Mouse (Mus musculus) layer of hippocampus, adult 11-12 months (tissue): Measurements from ENCODE around the gene Atf3.

Experiments used
- DNase-seq: peaks from one replicate; pipeline ENCODE4 v3.0.0; 2022; ENCODE audit warnings: low spot score

The Atf3 gene

GRCm38 (mm10) chr1:191226570-191226969 lies 8.7 kb upstream of the Atf3 start:
- no peak for DNase-seq

GRCm38 (mm10) chr1:191225771-191226170 lies 7.9 kb upstream of the Atf3 start:
- no peak for DNase-seq

- DNase-seq: no peak
Observed at GRCm38 (mm10) chr1:191224981-191225703, 7.3 kb upstream of the Atf3 start.

- peak; percentile 94 for DNase-seq
Observed at GRCm38 (mm10) chr1:191224302-191224980, 6.6 kb upstream of the Atf3 start.

- no peak for DNase-seq
Observed at GRCm38 (mm10) chr1:191223930-191224301, 6.1 kb upstream of the Atf3 start.

GRCm38 (mm10) chr1:191222031-191222430 lies 4.2 kb upstream of the Atf3 start:
- DNase-seq: no peak

- DNase-seq: no peak
Observed at GRCm38 (mm10) chr1:191220588-191220987, 2.7 kb upstream of the Atf3 start.

GRCm38 (mm10) chr1:191219748-191220147 lies 1.9 kb upstream of the Atf3 start:
- no peak for DNase-seq

GRCm38 (mm10) chr1:191218583-191218982 lies 744 bp upstream of the Atf3 start:
- no peak for DNase-seq

GRCm38 (mm10) chr1:191215776-191216661 lies 1.8 kb downstream of the Atf3 start:
- DNase-seq: no peak

- no peak for DNase-seq
Observed at GRCm38 (mm10) chr1:191211096-191211495, 6.7 kb downstream of the Atf3 start.

GRCm38 (mm10) chr1:191205791-191206190 lies 12.0 kb downstream of the Atf3 start:
- DNase-seq: no peak

GRCm38 (mm10) chr1:191204876-191205275 lies 13.0 kb downstream of the Atf3 start:
- no peak for DNase-seq

GRCm38 (mm10) chr1:191203496-191203895 lies 14.3 kb downstream of the Atf3 start:
- DNase-seq: no peak

- no peak for DNase-seq
Observed at GRCm38 (mm10) chr1:191202208-191202952, 15.5 kb downstream of the Atf3 start.

GRCm38 (mm10) chr1:191200816-191201602 lies 16.8 kb downstream of the Atf3 start:
- peak; percentile 51 for DNase-seq

GRCm38 (mm10) chr1:191197916-191198315 lies 19.9 kb downstream of the Atf3 start:
- no peak for DNase-seq

GRCm38 (mm10) chr1:191196016-191196415 lies 21.8 kb downstream of the Atf3 start:
- no peak for DNase-seq

- peak; percentile 38 for DNase-seq
Observed at GRCm38 (mm10) chr1:191193657-191194424, 24.0 kb downstream of the Atf3 start.

GRCm38 (mm10) chr1:191192751-191193150 lies 25.1 kb downstream of the Atf3 start:
- no peak for DNase-seq
